Mouse (Mus musculus): ENCODE measurements at regions not wholly inside any gene's neighbourhood (a gene's known extent, or its start where the extent isn't known, plus 50 kb on each side); places are given as distances from the start of the nearest gene placed in this dataset.

DNA sequence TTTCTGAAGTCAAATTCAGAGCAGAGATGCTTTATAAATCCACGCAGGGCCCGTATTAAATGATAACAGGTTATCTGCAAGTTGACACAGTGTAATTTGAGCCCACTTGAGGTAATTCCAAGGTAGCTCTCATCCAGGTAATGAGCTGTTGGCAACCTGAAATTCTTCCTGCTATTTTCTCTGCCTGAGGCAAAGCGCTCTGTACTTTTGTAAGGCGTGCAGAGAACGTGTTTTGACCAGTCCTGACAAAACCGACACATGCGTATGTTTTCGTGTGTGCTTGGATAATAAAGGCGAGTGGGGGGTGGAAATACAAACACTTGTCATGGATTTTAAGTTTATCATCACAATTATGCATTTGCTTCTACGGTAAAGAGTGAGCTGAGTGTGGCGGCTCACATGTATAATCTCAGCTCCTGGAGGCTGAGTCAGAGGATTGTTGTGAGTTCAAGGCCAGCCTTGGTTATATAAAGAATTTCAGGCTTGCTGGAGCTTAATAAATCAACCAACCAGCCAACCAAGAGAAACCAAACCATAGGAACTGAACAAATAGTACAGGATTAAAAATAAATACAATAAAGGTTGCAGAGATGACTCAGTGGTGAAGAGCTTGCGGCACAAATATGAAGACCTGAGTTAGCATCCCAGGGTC, 72.7 kb upstream of the Stt3b start:
- TF ChIP-seq POLR2AphosphoS2 (IDR thresholded peaks at IDR 0.05; ENCODE audit: insufficient read length, low read depth) (no peak), POLR2A (IDR thresholded peaks at IDR 0.05; ENCODE audit: insufficient read length, low read depth) (no peak), MAX (IDR thresholded peaks at IDR 0.05; ENCODE audit: low read depth) (no peak), SRF (IDR thresholded peaks at IDR 0.05; ENCODE audit: control insufficient read depth, insufficient read length, low read depth) (no peak), TCF12 (IDR thresholded peaks at IDR 0.05; ENCODE audit: insufficient read depth, poor library complexity, severe bottlenecking) (no peak), CEBPB (IDR thresholded peaks at IDR 0.05; ENCODE audit: insufficient read depth, poor library complexity, severe bottlenecking) (no peak), MYOD1 (IDR thresholded peaks at IDR 0.05; ENCODE audit: control insufficient read depth in 1 of 3, insufficient read length in 2 of 3, low read depth in 2 of 3) (no peak), E2F4 (IDR thresholded peaks at IDR 0.05; ENCODE audit: insufficient read depth) (no peak), MYOG (IDR thresholded peaks at IDR 0.05; ENCODE audit: control insufficient read depth in 1 of 3, insufficient read depth in 1 of 3, insufficient read length in 2 of 3, low read depth in 2 of 3) (no peak), USF1 (IDR thresholded peaks at IDR 0.05; ENCODE audit: low read depth) (no peak), REST (IDR thresholded peaks at IDR 0.05; ENCODE audit: insufficient read depth, insufficient read length) (no peak)

Data from myocyte (in vitro differentiated cells).